Mouse (Mus musculus) stomach, postnatal 0 days (tissue): ENCODE measurements around the gene Slc26a10.

Experiments
- CTCF ChIP-seq: IDR thresholded peaks from 2 replicates; pipeline ENCODE4 v1.5.1; 2016; ENCODE audit warnings: antibody characterized with exemption, low read depth, mild to moderate bottlenecking, moderate library complexity
- EP300 ChIP-seq: optimal IDR thresholded peaks from 2 replicates; pipeline ENCODE3; 2016; ENCODE audit warnings: antibody characterized with exemption

GRCm38 (mm10) chr10:127166771-127167613 is 13.5 kb downstream of the Slc26a10 start:
- no peak for TF ChIP-seq EP300
- TF ChIP-seq CTCF: no peak
